ENCODE assay signal across 11 mouse cellular contexts in the genomic region with DNA sequence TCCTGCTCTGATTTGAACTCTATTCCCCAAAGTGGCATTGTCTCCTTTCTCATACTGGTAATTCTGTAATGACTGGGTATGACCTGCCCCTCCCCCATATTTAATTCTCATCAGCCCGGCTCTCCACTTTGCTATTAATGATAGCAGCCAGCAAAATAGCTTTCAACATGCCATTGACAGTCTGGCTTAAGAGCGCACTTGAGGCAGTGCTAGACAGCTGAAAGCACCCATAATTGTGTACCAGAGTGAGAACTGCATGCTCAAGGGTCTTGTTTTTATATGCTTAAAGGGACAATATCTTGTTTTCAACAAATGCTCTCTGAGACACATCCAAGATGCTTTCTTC. TPM values are rescaled to one million over a fixed set of nuclear protein-coding genes. Genes with fewer than 3 reads are reported as not detected.
DNase-seq lines count a peak whose midpoint lies in the region; ATAC-seq and TF ChIP-seq lines count a peak whose summit lies in the region.
"Had no signal": no experiment of that assay in that cellular context is flagged by ENCODE, and none has a peak within 500 bp of the region (broad histone marks: within the 10 kb centered on the region; RNA-seq: fewer than 3 reads in every experiment).

No protein-coding gene starts in this region.

- H3K27me3 ChIP-seq in heart, embryonic 11.5 days (ENCODE audit: control insufficient read depth, insufficient read depth, low read length), result peaks cover 62% of the 10 kb centered on the region
- no peaks in the 10 kb centered on the region for H3K27me3 ChIP-seq in lung, embryonic 14.5 days (ENCODE audit: insufficient read depth, low read length)
- H3K27me3 ChIP-seq in hindbrain, embryonic 14.5 days (ENCODE audit: control insufficient read depth, insufficient read depth, low read length), result no peaks in the 10 kb centered on the region
- H3K27me3 ChIP-seq in neural tube, embryonic 14.5 days (ENCODE audit: control insufficient read depth, insufficient read depth, low read length), result no peaks in the 10 kb centered on the region

- no peak overlapping the region for H3K27ac ChIP-seq in heart, embryonic 11.5 days (ENCODE audit: low read depth, low read length)
- no peak overlapping the region for H3K27ac ChIP-seq in lung, embryonic 14.5 days (ENCODE audit: low read depth)
- no peak overlapping the region for H3K27ac ChIP-seq in hindbrain, embryonic 14.5 days
- H3K27ac ChIP-seq in neural tube, embryonic 14.5 days (ENCODE audit: low read depth, low read length), result no peak overlapping the region
- H3K27ac ChIP-seq: stomach, postnatal 0 days had no signal

- no peak for ATAC-seq in heart, embryonic 11.5 days (replicated peaks; ENCODE audit: insufficient number of reproducible peaks, low FRiP score, low TSS enrichment)
- no peak for ATAC-seq in lung, embryonic 14.5 days (ENCODE audit: insufficient read depth)
- ATAC-seq in hindbrain, embryonic 14.5 days (ENCODE audit: low FRiP score), result no peak
- ATAC-seq in neural tube, embryonic 14.5 days (ENCODE audit: low read depth), result no peak

- no peak overlapping the region for H3K9ac ChIP-seq in heart, embryonic 11.5 days (ENCODE audit: low read depth, low read length)
- no peak overlapping the region for H3K9ac ChIP-seq in lung, embryonic 14.5 days
- no peak overlapping the region for H3K9ac ChIP-seq in hindbrain, embryonic 14.5 days
- H3K9ac ChIP-seq in neural tube, embryonic 14.5 days (replicated peaks; ENCODE audit: low read depth, low read length), result no peak overlapping the region

- peaks cover 78% of the 10 kb centered on the region for H3K4me1 ChIP-seq in heart, embryonic 11.5 days (ENCODE audit: control insufficient read depth, insufficient read depth, low read length)
- peaks cover 44% of the 10 kb centered on the region for H3K4me1 ChIP-seq in lung, embryonic 14.5 days (ENCODE audit: insufficient read depth)
- peaks cover 95% of the 10 kb centered on the region for H3K4me1 ChIP-seq in hindbrain, embryonic 14.5 days (replicated peaks; ENCODE audit: control insufficient read depth, insufficient read depth, low read length)
- peaks cover 87% of the 10 kb centered on the region for H3K4me1 ChIP-seq in neural tube, embryonic 14.5 days (ENCODE audit: control insufficient read depth, insufficient read depth, low read length)

- DNase-seq in heart, adult 8-10 months (ENCODE audit: low spot score), result no peak
- peak; percentile 30 for DNase-seq in lung, embryonic 14.5 days
- DNase-seq in lung, postnatal 14 days, result no peak
- no peak for DNase-seq in hindbrain, embryonic 14.5 days (ENCODE audit: low spot score)
- no peak for DNase-seq in left cerebral cortex, adult 8-10 months (ENCODE audit: low spot score in 2 of 2)
- DNase-seq in cerebellum, adult 9-10 months, result no peak
- DNase-seq: cerebellum, adult 8-10 months had no signal

- WGBS in heart, embryonic 11.5 days (ENCODE audit: insufficient replicate concordance), result 32% methylated on average over 2 of the region's 2 CpGs
- 46% methylated on average over 2 of the region's 2 CpGs for WGBS in lung, embryonic 14.5 days
- 19% methylated on average over 2 of the region's 2 CpGs for WGBS in hindbrain, embryonic 14.5 days
- 11% methylated on average over 2 of the region's 2 CpGs for WGBS in neural tube, embryonic 14.5 days

- H3K36me3 ChIP-seq in heart, embryonic 11.5 days (ENCODE audit: control insufficient read depth, insufficient read depth, low read length), result no peaks in the 10 kb centered on the region
- H3K36me3 ChIP-seq in lung, embryonic 14.5 days (ENCODE audit: insufficient read depth), result peaks cover 77% of the 10 kb centered on the region
- H3K36me3 ChIP-seq in hindbrain, embryonic 14.5 days (replicated peaks; ENCODE audit: control insufficient read depth, insufficient read depth), result no peaks in the 10 kb centered on the region; the same call in none of the 2 replicates
- H3K36me3 ChIP-seq in neural tube, embryonic 14.5 days (ENCODE audit: control insufficient read depth, insufficient read depth, low read length), result 0 out of 2 replicates have a peak, but pooled peaks cover 3% of the 10 kb centered on the region

- no peaks in the 10 kb centered on the region for H3K9me3 ChIP-seq in heart, embryonic 11.5 days (replicated peaks; ENCODE audit: control insufficient read depth, low read length)
- no peaks in the 10 kb centered on the region for H3K9me3 ChIP-seq in lung, embryonic 14.5 days (ENCODE audit: low read depth, low read length)
- H3K9me3 ChIP-seq in hindbrain, embryonic 14.5 days (ENCODE audit: control insufficient read depth, low read length), result no peaks in the 10 kb centered on the region
- no peaks in the 10 kb centered on the region for H3K9me3 ChIP-seq in neural tube, embryonic 14.5 days (ENCODE audit: control insufficient read depth, low read length)
- H3K9me3 ChIP-seq: G1E had no signal

- no peak overlapping the region for H3K4me3 ChIP-seq in heart, embryonic 11.5 days (ENCODE audit: low read depth, low read length)
- no peak overlapping the region for H3K4me3 ChIP-seq in lung, embryonic 14.5 days (ENCODE audit: low read depth, low read length)
- H3K4me3 ChIP-seq in hindbrain, embryonic 14.5 days (replicated peaks; ENCODE audit: low read length), result no peak overlapping the region
- no peak overlapping the region for H3K4me3 ChIP-seq in neural tube, embryonic 14.5 days (ENCODE audit: low read depth, low read length)

- TF ChIP-seq CTCF in lung, embryonic 14.5 days (IDR thresholded peaks at IDR 0.05; ENCODE audit: low read depth), result no peak

- H3K4me2 ChIP-seq in heart, embryonic 11.5 days, result peak overlapping the region; percentile 51
- H3K4me2 ChIP-seq in lung, embryonic 14.5 days, result 0 out of 2 replicates have a peak overlapping the region, but pooled peaks have one; percentile 2
- H3K4me2 ChIP-seq in hindbrain, embryonic 14.5 days (replicated peaks), result peak overlapping the region; percentile 16; the same call in 1 of the 2 replicates
- peak overlapping the region; percentile 20; the same call in 1 of the 2 replicates for H3K4me2 ChIP-seq in neural tube, embryonic 14.5 days (ENCODE audit: low read depth, low read length)

RNA-seq across cellular contexts. Expression of a gene that starts 8.9 kb away (rescaled TPM):
- 9.3 and 11.4 TPM in 2 replicates for polyA plus RNA-seq in heart, embryonic 11.5 days (2014; fragmentation: Nextera tagmentation; extraction: Ambion mirVana)
- 10 to 100 TPM in 3 of 4 experiments, 1 to 10 TPM in 1; 9.7 to 16.2 (median 14.0) TPM for total RNA-seq in heart, adult 8-10 months (2022)
- 28.7 and 32.5 TPM in 2 replicates for polyA plus RNA-seq in lung, embryonic 14.5 days (2014; fragmentation: Nextera tagmentation; extraction: Ambion mirVana)
- 22.4 and 23.9 TPM in 2 replicates for polyA plus RNA-seq in hindbrain, embryonic 14.5 days (2014; fragmentation: Nextera tagmentation; extraction: Ambion mirVana)
- polyA plus RNA-seq in neural tube, embryonic 14.5 days (2014; fragmentation: Nextera tagmentation; extraction: Ambion mirVana), result 18.7 and 22.5 TPM in 2 replicates
- total RNA-seq in left cerebral cortex, adult 8-10 months (2022), result 10 to 100 TPM; 37.4 to 53.8 (median 44.7) TPM
